Mouse (Mus musculus) C2C12 (cell line): ENCODE data around the gene Itih3.

Source experiments
- CTCF ChIP-seq: IDR thresholded peaks from one replicate; pipeline ENCODE4 v1.5.1; 2011; ENCODE audit not compliant: control insufficient read depth, insufficient read depth, insufficient read length
- FOSL1 ChIP-seq: IDR thresholded peaks from one replicate; pipeline ENCODE4 v1.8.0; 2011; ENCODE audit warnings: mild to moderate bottlenecking, low read length; ENCODE audit not compliant: poor library complexity, insufficient read depth, severe bottlenecking
- MAX ChIP-seq: IDR thresholded peaks from one replicate; pipeline ENCODE4 v1.6.1; 2011; ENCODE audit warnings: mild to moderate bottlenecking, control low read depth
- MYOD1 ChIP-seq: IDR thresholded peaks from one replicate; pipeline ENCODE4 v1.6.1; 2011; ENCODE audit warnings: low read depth; ENCODE audit not compliant: control insufficient read depth, insufficient read length
- MYOG ChIP-seq: IDR thresholded peaks from one replicate; pipeline ENCODE4 v1.6.1; 2011; ENCODE audit not compliant: control insufficient read depth, insufficient read length; ENCODE audit errors: extremely low read depth
- USF1 ChIP-seq: IDR thresholded peaks from one replicate; pipeline ENCODE4 v1.6.1; 2011; ENCODE audit warnings: low read depth, mild to moderate bottlenecking, control low read depth, moderate library complexity

DNA sequence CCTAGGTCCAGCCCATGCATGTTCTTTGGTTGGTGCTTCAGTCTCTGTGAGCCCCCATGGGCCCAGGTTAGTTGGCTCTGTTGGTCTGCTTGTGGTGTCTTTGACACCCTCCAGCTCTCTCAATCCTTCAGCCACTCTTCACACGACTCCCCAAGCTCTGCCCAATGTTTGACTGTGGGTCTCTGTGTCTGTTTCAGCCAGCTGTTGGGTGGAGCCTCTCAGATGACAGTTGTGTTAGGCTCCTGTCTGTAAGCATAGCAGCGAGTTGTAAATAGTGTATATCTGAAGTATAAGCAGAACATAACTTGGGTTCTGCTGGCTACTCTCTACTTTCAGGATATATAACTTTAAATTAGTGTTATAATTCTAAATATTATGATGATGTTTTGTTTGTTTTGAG lies 35.0 kb upstream of the Itih3 start:
- no peak for TF ChIP-seq CTCF
- no peak for TF ChIP-seq USF1
- no peak for TF ChIP-seq MYOG
- TF ChIP-seq MAX, result no peak
- TF ChIP-seq FOSL1, result no peak
- TF ChIP-seq MYOD1, result no peak
